Mouse (Mus musculus) urinary bladder, postnatal 36 days (tissue): ENCODE measurements at regions not wholly inside any gene's neighbourhood (a gene's known extent, or its start where the extent isn't known, plus 50 kb on each side); places are given as distances from the start of the nearest gene placed in this dataset.
"Not testable (repeated sequence)": the region's sequence is repeated elsewhere in the genome, so short reads cannot be mapped to it uniquely, and the experiment has no call there.

Source experiments
- DNase-seq, 2 experiments: peaks; one replicate each; pipeline ENCODE4 v3.0.0; 2022; ENCODE audit warnings: low spot score in 2 of 2, mixed read lengths in 1 of 2

DNA sequence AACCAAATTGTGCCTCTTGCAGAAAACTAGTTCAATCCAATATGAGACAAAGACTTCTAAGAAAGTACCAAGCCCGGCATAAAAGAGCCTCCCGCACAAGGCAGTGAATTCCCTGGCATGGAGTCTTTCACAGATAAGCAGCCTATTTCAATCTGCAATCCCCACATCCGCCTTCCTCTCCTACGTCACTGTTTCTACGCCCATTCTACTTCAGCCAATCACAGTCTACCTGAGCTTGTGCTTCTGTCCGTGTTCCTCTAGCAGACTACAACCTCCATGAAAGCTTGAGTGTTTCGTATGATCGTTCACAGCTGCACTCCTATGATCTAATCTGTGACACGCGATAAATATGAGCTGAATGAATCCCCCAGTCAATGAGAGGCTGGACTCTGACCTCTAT, 155.6 kb upstream of the Ipo5 start:
- DNase-seq = no peak

DNA sequence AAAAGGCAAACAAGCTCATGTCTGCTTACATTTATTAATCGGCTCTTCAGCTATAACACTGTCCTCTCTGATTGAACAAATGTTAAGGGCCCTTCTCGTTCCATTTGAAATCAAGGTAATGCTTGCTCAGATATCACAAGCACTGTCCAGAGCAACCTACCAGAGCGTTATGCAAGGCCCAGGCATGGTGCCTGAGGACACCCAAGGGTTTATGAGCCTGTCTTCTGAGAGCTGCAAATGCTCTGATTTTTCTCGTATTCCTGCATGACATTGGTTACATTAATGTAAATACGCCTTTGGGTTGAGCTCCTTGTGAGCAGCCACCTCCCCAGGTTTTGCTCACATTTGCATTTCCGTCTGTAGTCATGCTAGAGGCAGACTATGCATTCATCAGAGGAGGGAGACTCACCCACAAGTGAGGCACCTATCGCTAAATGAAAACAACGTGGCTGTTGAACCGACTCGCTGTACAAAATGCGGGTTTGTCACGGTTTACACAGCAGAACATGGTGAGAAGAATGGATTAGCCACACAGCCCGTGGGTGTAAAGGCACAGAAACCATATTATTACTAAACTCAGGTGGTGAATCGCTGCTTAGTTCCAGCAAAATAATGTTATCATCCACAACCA, 152.7 kb upstream of the Ipo5 start:
- DNase-seq = no peak

DNA sequence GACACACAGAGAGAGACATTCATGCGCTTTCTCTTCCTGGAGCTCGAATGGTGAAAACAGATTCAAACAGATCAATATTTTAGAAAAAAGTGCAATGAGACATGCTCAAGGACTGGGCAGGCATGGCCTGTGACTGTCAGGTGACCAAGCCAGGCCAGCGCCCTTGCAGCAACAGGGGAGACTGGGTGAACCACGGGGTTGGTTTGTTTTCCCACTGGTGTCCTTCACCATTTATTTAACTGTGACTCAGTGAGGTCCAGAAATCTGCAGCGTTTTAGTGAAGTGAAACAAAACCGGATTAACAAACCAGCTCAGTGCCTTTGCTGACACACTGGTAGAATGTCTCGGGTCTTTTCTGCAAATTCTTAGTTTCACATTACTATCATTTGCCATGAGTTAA, 148.9 kb upstream of the Ipo5 start:
- no peak for DNase-seq

DNA sequence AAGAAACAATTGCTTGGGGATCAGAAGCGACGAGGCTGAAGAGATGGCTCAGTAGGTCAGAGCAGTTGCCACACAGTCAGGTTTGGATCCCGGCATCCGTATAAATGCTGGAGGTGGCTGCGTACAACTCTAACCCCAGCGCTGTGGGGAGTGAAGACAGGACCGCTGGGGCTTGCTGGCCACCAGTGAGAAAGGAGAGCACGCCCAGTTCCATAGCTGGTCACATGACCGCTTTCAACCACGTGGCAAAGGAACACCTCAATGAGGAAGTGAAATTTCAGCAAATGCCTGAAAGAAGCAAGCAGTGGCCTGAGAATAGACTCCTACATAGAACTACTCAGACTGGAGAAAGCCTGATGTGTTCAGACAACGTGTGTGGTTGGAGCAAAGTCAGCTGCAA, 148.3 kb upstream of the Ipo5 start:
- peak in 1 of 2 experiments; percentile 16 for DNase-seq

DNA sequence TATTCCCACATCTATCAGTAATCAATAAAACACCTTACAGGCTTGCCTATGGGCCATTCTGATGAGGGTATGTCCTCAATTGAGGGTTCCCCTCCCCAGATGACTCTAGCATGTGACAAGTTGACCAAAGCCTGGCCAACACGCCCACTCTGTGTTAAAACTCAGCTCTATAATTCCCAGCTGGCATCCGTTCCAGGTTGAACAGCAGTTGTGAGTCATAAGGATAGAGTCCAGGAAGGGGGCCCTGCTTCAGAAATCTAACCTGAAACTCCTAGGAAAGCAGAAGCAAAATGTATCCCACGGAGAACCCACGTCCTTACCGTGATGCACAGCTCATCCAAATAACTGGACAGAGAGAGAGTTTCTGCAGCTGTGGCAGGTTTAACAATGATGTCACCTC, 147.2 kb upstream of the Ipo5 start:
- DNase-seq = no peak

DNA sequence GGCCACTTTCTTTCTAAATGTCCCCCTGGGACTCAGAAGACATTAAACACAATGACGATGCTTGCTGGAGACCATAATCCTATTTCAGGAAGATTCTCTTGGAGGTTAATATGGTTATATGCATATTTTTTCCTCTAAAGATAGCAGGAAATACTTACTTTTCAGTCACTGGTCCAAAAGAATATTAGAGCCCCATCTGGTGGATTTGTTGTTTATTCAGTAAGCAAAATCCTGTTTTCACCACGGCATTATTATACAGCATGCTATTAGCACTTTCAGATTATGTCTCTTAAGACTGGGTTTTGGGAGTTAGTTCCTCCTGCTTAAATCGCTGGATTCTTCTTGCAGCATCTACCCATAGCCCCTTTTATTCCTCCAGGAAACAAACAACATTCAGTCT, 146.6 kb upstream of the Ipo5 start:
- DNase-seq = no peak

DNA sequence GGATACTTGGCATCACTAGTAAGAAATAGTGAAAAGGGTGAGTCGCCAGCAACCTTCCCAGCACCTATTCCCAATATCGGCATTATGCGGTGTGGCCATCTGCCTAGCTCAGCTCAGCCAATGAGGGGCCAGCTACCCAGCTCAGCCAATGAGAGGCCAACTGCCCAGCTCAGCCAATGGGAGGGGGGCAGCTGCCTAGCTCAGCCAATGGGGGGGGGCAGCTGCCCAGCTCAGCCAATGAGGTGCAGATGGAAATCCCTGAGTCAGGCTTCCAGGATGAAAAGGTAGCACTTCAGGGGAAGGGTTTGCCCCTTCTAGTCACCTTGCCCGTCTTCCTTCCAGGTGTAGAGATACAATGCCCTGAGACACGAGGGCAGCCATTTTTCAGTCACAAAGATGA, 144.6 kb upstream of the Ipo5 start:
- no peak for DNase-seq

DNA sequence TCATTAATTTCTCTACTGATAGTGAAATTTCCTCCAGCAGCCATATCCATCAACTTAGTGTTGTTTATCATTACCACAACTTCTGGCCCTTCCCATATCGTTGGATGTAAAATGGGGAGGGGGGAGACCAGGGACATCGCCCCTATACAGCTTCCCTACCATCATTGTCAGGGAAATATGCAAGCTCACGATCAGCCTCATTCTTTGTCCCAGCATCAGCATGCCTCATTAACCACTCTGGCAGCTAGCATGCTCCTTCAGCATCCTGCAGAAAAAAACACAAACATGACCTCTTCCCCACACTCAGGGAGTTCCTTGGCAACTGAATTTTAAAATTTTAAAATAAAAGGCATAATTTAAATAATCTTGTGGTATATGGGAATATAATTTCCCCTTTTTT, 140.4 kb upstream of the Ipo5 start:
- DNase-seq = no peak

DNA sequence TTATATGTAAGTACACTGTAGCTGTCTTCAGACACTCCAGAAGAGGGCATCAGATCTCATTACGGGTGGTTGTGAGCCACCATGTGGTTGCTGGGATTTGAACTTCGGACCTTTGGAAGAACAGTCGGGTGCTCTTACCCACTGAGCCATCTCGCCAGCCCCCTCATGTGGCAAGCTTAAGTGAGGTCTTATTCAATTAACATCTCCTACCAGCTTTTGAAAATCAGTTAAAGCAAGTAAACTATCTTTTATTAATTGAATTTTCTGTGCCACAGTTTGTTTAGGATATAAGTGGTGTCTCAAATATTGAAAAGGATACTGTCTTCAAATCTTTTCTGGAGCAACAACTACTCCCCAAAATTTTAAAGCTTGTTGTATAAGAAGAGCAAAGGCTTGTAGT, 138.0 kb upstream of the Ipo5 start:
- not testable (repeated sequence) for DNase-seq

DNA sequence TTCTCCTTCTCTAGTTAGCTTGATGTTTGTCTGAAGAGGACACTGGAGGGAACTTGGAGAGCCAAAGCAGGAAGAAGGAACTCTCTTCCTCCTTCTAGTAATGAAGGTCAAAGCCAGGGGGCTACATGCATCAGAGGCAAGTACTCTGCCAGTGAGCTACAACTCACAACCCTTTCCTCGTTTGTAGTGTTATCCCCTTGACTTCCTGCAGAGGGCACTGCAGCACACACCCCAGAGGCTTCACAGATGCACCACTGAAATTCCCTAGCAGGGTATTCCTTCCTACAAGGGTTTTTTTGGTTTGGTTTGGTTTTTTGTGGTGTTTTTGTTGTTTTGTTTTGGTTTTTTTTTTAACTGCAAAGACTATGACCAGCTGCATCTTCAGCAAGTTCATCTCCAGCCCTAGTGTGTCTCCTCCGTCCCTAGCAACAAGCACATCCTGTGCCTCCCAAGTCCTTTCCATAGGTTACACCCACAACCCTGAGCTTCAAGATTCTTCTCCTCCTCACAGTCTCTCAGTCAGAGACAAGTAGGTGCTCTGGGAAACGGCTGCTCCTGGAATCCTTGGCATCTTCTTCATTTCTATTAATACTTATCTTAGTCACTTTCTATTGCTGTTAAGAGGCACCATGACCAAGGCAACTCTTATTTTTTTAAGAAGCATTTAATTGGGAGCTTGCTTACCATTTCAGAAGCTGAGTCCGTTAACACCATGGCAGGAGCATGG, 119.0 kb upstream of the Ipo5 start:
- no peak for DNase-seq

DNA sequence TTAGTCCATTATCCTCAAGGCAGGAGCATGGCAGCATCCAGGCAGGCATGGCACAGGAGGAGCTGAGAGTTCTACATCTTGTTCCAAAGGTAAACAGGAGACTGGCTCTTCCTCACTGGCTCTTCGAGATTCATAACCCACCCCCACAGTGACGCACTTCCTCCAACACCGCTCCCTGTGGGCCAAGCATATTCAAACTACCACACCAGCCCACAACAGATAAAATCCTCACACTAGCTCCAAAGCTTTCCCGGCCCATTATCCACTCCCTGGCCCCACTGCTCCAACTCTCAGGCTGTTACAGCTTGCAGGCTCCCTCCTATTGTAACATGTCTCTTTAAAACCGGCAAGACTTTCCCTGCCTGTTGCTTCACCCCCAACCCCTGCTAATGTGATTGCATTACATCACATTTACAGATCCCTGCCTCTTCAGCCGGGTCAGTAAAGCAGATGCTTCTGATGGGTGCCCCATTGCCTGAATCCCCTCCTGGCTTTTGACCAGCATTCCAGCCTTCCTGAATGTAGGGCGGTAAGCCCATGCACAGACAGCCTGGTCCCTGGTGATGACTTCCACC, 113.0 kb upstream of the Ipo5 start:
- DNase-seq = no peak

DNA sequence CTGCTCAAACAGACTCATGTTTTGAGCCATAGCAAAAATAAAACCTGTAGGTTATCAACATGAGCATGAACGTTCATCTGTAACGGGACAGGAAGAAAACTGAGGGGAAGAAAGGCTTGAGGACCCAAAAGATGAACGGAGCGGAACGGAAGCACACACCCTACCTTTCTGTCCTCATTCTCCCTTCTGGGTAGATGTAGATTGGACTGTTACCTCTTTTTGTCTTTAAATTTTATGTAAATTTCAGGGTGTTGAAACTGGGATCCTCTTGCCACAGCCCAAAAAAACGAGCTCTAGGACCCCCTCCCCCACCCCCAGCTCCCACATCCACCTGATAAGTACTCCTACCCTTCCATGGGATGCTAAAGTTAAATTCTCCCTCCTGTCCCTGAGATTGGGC, 107.8 kb upstream of the Ipo5 start:
- DNase-seq = no peak

DNA sequence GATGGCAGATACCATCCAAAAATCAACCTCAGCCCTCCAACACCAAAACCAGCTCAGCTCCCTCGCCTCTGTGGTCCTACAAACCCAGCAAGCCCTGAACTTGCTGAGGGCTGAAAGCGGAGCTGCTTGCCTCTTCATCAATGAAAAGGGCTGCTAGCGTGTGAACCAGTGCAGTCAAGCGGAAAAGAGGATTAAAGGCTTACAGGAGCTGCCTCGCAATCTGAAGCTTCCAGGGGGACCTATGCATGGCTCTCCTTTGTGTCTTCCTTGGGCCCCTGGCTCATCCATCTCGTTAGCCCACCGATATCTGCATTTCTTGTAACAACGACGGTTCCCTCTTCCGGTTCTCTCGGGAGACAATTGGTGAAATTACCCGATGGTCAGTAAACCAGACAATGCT, 107.3 kb upstream of the Ipo5 start:
- DNase-seq = no peak

DNA sequence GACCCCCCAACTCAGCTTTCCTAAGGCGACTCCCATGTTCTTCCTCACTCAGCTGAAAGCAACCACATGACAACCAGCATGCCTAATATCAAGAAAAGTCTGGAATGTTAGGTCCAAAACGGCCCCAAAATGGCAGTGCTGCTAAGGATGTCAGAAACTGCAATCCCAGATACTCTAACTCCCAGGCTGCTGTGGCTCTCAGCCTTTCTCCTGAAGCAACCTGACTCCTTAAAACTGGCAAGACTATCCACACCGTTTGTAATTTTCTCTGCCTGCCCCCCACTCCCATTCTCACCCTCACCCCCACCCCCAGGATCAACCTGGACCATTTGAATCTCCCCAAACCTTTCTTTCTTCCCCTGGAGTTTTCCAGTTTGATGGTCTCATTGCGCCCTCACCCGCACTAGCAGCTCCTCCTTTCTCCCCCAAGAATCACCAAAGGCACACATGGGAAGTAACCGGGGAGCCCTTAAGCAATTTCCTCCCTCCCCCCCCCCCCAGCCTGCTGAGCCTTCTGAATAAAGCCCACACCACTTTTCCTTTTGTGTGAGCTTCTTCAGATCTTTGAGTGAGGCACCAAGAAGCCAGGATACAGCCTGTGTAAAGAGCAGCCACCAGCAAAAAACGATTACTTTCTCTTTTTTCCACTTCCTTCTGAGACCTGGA, 106.7 kb upstream of the Ipo5 start:
- no peak for DNase-seq

DNA sequence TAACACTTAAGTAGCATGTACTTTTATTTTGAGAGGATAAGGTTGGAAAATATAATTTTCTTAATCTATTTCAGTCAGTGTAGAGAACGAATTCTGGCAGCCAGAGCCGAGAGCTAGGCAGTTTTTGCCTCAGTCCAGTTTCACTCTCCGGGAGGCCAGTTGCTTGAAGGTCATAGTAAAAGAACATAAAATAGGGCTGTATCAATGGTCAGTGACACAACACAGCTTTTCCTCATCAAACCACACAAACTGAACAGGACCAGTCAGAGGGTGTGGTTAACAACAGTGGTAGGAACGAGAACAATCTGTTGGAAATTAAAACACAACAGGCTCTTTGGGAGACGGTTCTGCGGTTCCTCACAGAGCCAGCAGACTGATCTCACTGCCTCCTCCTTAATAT, 105.9 kb upstream of the Ipo5 start:
- no peak for DNase-seq

DNA sequence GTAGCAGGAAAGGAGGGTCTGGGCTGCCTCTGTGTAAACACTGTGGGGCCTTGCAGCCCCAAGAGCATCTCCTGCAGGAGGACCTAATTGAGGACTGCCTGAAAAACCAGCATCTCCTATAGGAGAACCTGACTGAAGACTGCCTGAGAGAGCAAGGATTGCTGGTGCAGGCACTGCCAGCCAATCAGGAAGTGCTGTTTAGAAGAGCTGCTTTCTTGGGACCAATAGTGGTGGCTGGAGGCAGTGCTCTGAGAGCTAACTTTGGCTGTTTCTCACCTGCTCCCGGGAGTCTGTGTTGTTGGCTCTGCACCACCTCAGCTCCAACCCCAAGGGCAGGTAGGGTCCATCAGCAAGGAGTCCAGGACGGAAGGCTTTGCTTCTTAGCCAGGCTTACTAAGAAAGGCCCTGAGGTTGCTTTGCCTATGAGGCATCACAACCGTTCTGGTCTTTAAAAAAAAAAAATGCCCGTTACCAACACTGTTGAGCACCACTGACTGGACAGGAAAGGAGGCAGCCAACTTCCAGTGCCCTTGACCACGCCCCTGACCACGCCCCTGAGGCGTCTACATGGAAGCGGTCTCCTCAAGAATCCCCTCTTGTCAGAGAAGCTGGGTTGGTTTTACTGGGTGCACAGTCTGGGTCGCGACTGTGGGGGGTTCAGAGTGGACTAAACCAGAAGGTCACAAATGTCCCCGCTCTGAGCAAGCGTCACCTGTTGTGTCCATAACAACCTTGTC, 105.0 kb upstream of the Ipo5 start:
- DNase-seq = not testable (repeated sequence)

DNA sequence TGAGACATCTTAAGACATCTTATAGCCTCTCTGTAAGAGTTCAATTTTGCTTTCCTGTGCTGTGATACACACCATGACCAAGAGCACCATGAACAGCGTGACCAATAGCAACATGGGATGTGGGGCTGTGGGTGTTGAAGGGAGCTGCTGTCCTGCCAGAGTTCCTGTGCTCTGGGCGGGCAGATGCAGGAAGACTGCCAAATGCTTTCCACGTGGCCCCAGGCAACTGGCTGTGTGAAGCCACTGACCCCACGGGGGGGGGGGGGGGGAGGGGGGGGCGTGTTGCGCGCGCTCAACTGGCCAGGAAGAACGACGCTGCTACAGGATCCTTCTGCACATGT, 104.5 kb upstream of the Ipo5 start:
- no peak for DNase-seq

DNA sequence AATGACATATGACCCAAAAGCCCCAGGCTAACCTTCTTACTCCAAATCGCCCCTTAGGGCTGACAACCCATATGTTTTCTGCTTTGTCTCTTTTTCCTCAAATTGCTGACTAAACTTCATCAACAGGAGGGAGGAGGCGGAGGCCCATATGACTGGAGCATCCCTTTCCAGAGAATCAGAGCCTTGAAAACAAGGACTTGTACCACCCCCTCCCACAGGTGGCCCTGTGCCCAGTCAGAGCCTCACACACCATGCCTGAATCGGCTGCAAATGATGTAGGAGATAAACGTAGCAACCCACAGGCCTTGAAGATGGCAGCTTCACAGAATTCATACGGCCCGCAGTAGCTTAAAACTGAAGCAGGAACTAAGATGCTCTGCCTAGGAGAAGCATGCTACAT, 101.7 kb upstream of the Ipo5 start:
- no peak for DNase-seq

DNA sequence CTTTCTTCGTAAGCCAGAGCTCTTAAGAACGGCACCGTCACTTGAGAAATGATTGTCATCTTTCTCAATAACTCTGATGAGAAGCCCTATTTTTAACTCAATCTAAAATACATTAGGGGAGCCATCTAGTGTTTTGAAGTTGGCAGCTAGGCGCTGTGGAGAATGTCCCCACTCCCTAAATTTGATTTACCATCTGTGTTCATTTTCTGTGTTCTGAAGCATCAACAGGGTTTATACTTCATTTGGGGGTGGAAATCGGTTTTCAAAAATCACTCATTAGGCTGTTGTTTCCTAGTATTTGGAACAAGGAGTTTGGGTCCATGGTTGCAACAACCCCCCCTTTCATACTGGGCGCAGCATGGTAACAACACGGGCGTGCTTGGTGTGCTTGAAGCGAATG, 97.1 kb upstream of the Ipo5 start:
- no peak for DNase-seq

DNA sequence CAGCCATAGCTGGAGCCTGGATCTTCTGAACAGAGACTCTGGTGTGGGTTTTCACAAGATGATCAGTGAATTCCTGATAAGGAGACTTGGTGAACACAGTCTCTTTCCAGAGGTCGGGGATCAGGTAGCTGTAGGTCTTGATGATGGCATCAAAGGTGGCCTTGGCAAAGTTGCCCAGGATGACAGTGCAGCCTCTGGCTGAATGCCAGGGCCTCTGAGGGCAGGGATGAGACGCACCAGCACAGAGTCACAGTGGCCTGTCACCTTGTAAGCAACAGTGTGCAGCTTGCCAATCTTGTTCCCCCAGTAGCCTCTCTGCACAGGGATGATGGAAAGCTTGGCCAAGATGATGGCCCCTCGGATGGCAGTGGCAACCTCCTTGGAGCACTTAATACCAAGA, 95.9 kb upstream of the Ipo5 start:
- DNase-seq = not testable (repeated sequence)

DNA sequence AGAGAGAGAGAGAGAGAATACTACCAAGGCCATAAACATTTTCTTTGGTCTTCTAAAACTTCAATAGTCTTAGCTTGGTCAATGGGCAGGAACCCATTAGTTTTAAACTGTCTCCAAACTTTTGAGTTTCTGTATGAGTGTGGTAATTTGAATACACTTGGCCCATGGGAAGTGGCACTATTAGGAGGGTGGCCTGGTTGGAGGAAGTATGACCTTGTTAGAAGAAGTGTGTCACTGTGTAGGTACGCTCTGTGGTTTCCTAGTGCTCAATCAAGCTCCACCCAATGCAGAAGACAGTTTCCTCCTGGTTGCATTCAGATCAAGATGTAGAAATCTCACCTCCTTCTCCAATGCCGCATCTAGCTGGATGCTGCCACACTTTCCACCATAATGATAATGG, 94.5 kb upstream of the Ipo5 start:
- DNase-seq = no peak

DNA sequence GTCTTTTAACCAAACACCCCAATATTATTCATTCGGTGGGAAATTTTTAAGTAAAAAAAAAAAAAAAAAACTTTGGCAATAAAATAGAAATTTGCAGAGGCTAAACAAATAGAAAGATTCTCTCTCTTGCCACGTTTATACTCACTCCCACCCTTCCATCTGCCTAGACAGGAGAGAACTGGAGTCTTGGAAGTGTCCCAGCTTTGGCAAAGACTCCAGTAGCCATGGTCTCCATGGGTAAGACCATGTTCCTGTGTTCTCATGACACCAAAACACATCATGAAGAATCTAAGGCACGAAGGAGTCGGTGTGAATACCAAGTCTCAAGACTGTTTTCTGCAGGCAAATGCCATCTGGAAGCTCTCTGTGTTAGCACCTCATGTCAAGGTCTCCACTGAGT, 84.8 kb upstream of the Ipo5 start:
- no peak for DNase-seq
